Mouse (Mus musculus): ENCODE results near the gene Eif2s3y. TPM values are rescaled to one million over a fixed set of nuclear protein-coding genes. Genes with fewer than 3 reads are reported as not detected.

Gene Eif2s3y
- polyA plus RNA-seq (2015; fragmentation: Nextera tagmentation; extraction: Ambion mirVana): 41.4 and 49.0 TPM in 2 replicates

DNA sequence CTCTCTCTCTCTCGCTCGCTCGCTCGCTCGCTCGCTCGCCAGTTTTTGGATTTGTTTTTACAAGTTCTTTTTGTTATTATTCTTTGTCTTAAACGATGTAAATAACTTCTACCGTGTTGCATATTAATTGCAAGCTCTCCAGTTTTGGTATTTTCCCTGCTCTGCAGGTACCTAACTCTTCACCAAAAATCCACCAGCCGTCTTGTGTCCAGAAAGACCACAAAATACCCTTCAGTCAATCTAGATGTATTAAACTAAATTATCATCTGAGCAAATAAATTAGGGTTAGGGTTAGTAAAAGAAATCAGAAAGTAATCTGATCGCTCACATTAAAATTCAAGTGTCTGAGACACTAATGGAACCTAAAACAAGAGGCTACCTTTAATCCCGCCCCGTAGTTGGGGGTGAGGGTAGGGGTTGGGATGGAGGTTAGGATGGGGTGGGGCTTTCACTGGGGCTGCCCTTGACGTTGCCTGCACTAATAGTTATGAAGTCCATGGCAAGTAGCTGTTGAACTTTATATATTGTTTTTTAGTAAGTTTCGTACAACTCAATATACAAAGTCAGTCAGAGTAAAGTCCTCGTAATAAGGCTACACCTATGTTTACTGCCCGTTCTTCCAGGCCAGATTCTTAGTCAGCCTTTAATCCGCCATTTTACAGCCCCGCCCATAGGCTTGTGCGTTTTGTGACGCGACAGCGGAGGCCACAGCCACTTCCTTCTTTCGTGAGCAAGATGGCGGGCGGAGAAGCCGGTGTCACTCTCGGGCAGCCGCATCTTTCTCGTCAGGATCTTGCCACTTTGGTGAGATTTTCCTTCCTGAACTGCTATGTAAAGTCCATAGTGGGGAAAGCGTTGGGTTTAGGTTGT, at the start of gene Eif2s3y:
Gene Eif2s3y (plus strand): TSS at position 662 of the 870 bp plus-strand sequence.
- Histone ChIP-seq H3K4me3 (peak within 1 kb of the TSS; percentile 42), H3K27ac (replicated peaks) (no peak within 1 kb of the TSS), H3K36me3 (no peaks in the 10 kb centered on the region), H3K4me1 (no peaks in the 10 kb centered on the region), H3K27me3 (no peaks in the 10 kb centered on the region), H3K9me3 (no peaks in the 10 kb centered on the region), H3K4me2 (replicated peaks) (peak within 1 kb of the TSS; percentile 14; the same call in 1 of the 2 replicates), H3K9ac (replicated peaks) (no peak within 1 kb of the TSS)
- WGBS: 26% methylated on average over 24 of the region's 31 CpGs
- ATAC-seq (replicated peaks): peak; percentile 97

Small RNAs within 50 kb of the gene (microRNA-seq; reads per million reads assigned to microRNA genes)
- not detected for gene Gm47281

Other genes with a start within 250 kb of the Eif2s3y start
- not detected in 2 replicates for gene Zfy1, start 213.1 kb upstream of the Eif2s3y start, polyA plus RNA-seq (2015; fragmentation: Nextera tagmentation; extraction: Ambion mirVana)
- gene Uba1y, start 191.9 kb upstream of the Eif2s3y start, polyA plus RNA-seq (2015; fragmentation: Nextera tagmentation; extraction: Ambion mirVana): 0.19 and 0.23 TPM in 2 replicates
- 9.1 and 10.6 TPM in 2 replicates for gene Kdm5d, start 112.8 kb upstream of the Eif2s3y start, polyA plus RNA-seq (2015; fragmentation: Nextera tagmentation; extraction: Ambion mirVana)
- 8.1 and 9.9 TPM in 2 replicates for gene Uty, start 235.2 kb downstream of the Eif2s3y start, polyA plus RNA-seq (2015; fragmentation: Nextera tagmentation; extraction: Ambion mirVana)